Mouse (Mus musculus) hindbrain, embryonic 13.5 days (tissue): ENCODE measurements around the gene Tspan18. TPM values are rescaled to one million over a fixed set of nuclear protein-coding genes. Genes with fewer than 3 reads are reported as not detected.

ENCODE experiments used
- ATAC-seq: fragments of 200-750 bp; cut with Nextera tagmentation; 2 replicates; pipeline ENCODE4 v1.8.0; 2017; ENCODE audit warnings: moderate TSS enrichment; ENCODE audit not compliant: low FRiP score
- H3K27ac ChIP-seq: fragments of 300-500 bp; sonication (generic); 2 replicates; pipeline ENCODE4 v1.5.1; 2015; ENCODE audit warnings: inconsistent platforms, mild to moderate bottlenecking, moderate library complexity
- H3K27me3 ChIP-seq: fragments of 300-500 bp; sonication (generic); 2 replicates; pipeline ENCODE4 v1.6.1; 2015; ENCODE audit warnings: mild to moderate bottlenecking, inconsistent platforms
- H3K36me3 ChIP-seq: fragments of 300-500 bp; sonication (generic); 2 replicates; pipeline ENCODE4 v1.6.1; 2015; ENCODE audit warnings: mild to moderate bottlenecking, inconsistent platforms
- H3K4me1 ChIP-seq: fragments of 300-500 bp; sonication (generic); replicated peaks from 2 replicates; pipeline ENCODE4 v1.6.1; 2015; ENCODE audit warnings: inconsistent platforms
- H3K4me2 ChIP-seq: fragments of 300-500 bp; sonication (generic); 2 replicates; pipeline ENCODE4 v1.6.1; 2015; ENCODE audit warnings: inconsistent platforms, mild to moderate bottlenecking, moderate library complexity
- H3K4me3 ChIP-seq: fragments of 300-500 bp; sonication (generic); 2 replicates; pipeline ENCODE4 v1.5.1; 2015; ENCODE audit warnings: mild to moderate bottlenecking, inconsistent platforms
- H3K9ac ChIP-seq: fragments of 300-500 bp; sonication (generic); 2 replicates; pipeline ENCODE4 v1.6.1; 2015; ENCODE audit warnings: mild to moderate bottlenecking, inconsistent platforms
- H3K9me3 ChIP-seq: fragments of 300-500 bp; sonication (generic); 2 replicates; pipeline ENCODE4 v1.6.1; 2016; ENCODE audit warnings: inconsistent platforms
- WGBS: fragments of 180-500 bp; shearing (Covaris S2); methylation state at CpG from one replicate; pipeline ENCODE4 v1.1.7; 2015; 5-methylcytosine and 5-hydroxymethylcytosine counted together
- polyA plus RNA-seq: library from polyadenylated mRNA; unstranded; fragments of >200 nt; fragmentation: Nextera tagmentation; extraction: Ambion mirVana; gene quantifications from 2 replicates; pipeline ENCODE4 v1.2.1, GENCODE M21; 2015

Gene Tspan18
- polyA plus RNA-seq, 1 experiment from 2014 or later = 32.5 TPM

DNA sequence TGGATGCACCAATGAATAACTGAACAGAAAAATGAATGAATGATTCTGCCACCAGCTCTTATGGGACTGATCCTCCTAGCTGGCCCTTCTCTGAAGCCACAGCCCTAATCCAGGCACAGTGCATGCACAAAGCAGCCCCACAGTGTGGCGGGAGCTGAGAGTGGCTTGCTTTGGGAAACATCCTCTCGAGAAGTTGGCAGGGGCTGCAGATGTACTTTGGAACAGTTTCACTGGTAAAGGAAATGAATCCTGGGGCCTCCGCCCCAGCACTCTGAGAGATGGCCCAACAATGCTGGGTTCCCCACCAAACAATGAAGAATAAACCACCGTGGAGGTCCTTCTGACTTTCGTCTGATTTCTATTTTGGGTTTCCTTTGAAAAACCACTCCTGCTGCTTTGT lies 64.2 kb downstream of the Tspan18 start:
- Histone ChIP-seq H3K4me3 (no peak overlapping the region), H3K4me1 (peaks cover 88% of the 10 kb centered on the region), H3K4me2 (no peak overlapping the region), H3K9me3 (no peaks in the 10 kb centered on the region), H3K9ac (no peak overlapping the region), H3K27ac (peak overlapping the region; percentile 40; the same call in 1 of the 2 replicates), H3K36me3 (no peaks in the 10 kb centered on the region), H3K27me3 (no peaks in the 10 kb centered on the region)
- WGBS = 46% methylated on average over 5 of the region's 5 CpGs
- no peak for ATAC-seq

DNA sequence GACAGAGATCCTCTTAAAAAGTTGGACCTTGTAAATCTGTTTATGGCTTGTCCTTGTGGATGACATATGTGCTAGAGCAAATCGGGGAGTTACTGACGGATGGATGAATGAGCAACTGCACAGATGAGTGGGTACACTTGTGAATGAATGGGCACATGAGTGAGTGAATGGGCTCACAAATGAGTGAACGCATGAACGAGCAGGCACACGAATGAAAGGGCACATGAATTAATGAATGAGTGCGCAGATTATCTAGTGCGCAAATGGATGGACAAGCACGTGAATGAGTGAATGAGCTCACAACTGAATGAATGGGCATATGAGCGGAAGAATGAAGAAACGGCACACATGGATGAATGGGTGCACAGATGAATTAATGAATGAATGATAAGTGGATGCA lies 64.7 kb downstream of the Tspan18 start:
- 65% methylated on average over 10 of the region's 10 CpGs for WGBS
- H3K4me1 ChIP-seq = peaks cover 85% of the 10 kb centered on the region
- no peak overlapping the region for H3K4me2 ChIP-seq
- H3K9me3 ChIP-seq = no peaks in the 10 kb centered on the region
- no peaks in the 10 kb centered on the region for H3K36me3 ChIP-seq
- no peak overlapping the region for H3K27ac ChIP-seq
- H3K9ac ChIP-seq = no peak overlapping the region
- no peaks in the 10 kb centered on the region for H3K27me3 ChIP-seq
- ATAC-seq = no peak
- H3K4me3 ChIP-seq = no peak overlapping the region

- Histone ChIP-seq H3K4me3 (no peak overlapping the region), H3K4me2 (no peak overlapping the region), H3K36me3 (no peaks in the 10 kb centered on the region), H3K4me1 (peaks cover 77% of the 10 kb centered on the region), H3K27me3 (no peaks in the 10 kb centered on the region), H3K9me3 (no peaks in the 10 kb centered on the region), H3K27ac (no peak overlapping the region; the same call in 1 of the 2 replicates), H3K9ac (no peak overlapping the region)
- ATAC-seq = no peak
- 85% methylated on average over 3 of the region's 3 CpGs for WGBS
Observed at GRCm38 (mm10) chr2:93268711-93269270, 65.5 kb downstream of the Tspan18 start.

- H3K27me3 ChIP-seq = no peaks in the 10 kb centered on the region
- no peak overlapping the region for H3K9ac ChIP-seq
- no peaks in the 10 kb centered on the region for H3K9me3 ChIP-seq
- H3K4me3 ChIP-seq = no peak overlapping the region
- H3K4me2 ChIP-seq = no peak overlapping the region
- H3K36me3 ChIP-seq = no peaks in the 10 kb centered on the region
- WGBS = 62% methylated on average over 4 of the region's 4 CpGs
- no peak for ATAC-seq
- peaks cover 74% of the 10 kb centered on the region for H3K4me1 ChIP-seq
- peak overlapping the region; percentile 84 for H3K27ac ChIP-seq
Observed at GRCm38 (mm10) chr2:93267791-93268190, 66.5 kb downstream of the Tspan18 start.

DNA sequence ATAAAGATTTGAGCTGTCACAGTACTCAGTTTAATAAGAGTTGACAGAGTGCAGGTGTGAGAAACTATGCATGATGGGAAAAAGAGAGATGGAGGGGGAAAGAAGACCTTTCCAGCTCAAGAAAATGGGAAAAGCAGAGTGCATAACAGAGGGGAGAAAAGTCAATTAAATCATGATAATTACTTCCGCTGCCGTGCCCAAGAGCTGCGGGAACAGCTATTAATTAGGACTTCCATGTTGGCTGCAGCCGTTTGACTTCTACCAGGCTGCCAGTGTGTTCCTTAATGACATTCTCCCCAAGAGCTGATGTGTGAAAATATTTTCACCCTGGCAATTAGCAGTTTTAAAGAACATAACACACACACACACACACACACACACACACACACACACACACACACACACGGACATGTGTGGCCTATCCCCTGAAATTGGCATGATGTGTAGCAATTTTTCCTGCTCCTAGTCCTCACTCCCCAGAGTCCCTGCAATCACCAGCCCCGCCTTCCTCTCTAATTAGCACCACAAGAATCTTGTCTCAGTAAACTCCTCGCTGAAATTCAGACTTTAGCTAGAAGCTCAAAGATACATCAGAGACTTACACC lies 67.6 kb downstream of the Tspan18 start:
- no peaks in the 10 kb centered on the region for H3K36me3 ChIP-seq
- no peak overlapping the region for H3K4me3 ChIP-seq
- ATAC-seq = peak; percentile 34; the same call in 1 of the 2 replicates
- no peaks in the 10 kb centered on the region for H3K27me3 ChIP-seq
- WGBS = 41% methylated on average over 7 of the region's 7 CpGs
- H3K27ac ChIP-seq = peak overlapping the region; percentile 84
- H3K4me2 ChIP-seq = no peak overlapping the region
- H3K4me1 ChIP-seq = peaks cover 76% of the 10 kb centered on the region
- no peaks in the 10 kb centered on the region for H3K9me3 ChIP-seq
- H3K9ac ChIP-seq = no peak overlapping the region

DNA sequence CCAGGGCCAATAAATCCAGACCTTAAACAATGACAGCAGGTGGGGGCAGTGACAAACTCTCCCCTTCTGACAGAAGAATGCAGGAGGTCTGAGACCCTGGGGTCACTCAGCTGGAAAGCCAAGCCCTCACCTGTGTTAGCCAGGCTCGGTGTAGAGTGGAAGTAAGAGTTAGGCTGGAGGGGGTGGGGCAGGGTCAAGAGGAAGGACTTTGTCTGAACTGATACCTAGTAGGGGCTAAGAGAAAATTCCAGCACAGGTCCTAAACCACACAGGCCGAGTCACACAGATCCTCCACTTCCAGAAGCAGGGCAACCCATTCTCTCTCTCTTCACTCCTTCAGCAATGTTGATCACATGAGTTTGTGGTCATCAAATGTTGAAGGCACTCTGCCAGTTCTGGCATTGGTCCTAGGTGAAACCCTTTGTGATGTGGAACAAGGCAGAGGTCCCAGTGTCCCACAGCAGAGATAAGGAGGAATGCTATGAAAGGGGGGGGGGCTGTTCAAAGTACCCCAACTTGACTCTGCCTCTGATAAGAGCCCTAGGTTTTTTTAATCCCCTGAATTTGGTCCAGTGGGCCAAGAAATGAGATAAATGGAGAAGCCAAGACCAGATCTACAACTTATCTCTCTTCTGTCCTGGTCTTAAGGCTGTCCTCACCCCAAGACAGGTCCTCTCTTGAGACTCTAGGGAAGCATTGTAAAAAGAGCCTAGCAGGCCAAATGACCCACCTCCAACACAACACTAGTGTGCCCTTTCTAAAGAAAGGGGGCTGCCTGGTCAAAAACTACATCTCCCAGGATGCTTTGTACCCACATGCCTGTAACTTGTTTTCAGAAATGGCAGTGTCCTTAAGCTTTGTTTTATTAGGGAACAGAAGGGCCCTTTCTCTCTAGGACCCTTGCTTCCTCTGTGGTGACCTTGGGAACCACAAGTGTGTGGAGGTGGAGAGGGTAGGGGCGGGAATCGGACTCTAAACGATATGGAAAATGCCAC lies 71.7 kb downstream of the Tspan18 start:
- ATAC-seq = no peak
- peaks cover 76% of the 10 kb centered on the region for H3K4me1 ChIP-seq
- H3K27ac ChIP-seq = 0 out of 2 replicates have a peak overlapping the region, but pooled peaks have one; percentile 63
- no peaks in the 10 kb centered on the region for H3K36me3 ChIP-seq
- H3K4me2 ChIP-seq = no peak overlapping the region
- WGBS = 72% methylated on average over 5 of the region's 5 CpGs
- no peaks in the 10 kb centered on the region for H3K27me3 ChIP-seq
- H3K9ac ChIP-seq = no peak overlapping the region
- H3K9me3 ChIP-seq = no peaks in the 10 kb centered on the region
- H3K4me3 ChIP-seq = no peak overlapping the region

- no peaks in the 10 kb centered on the region for H3K9me3 ChIP-seq
- WGBS = 49% methylated on average over 6 of the region's 6 CpGs
- H3K4me2 ChIP-seq = no peak overlapping the region
- H3K9ac ChIP-seq = no peak overlapping the region
- peak overlapping the region; percentile 63; the same call in 1 of the 2 replicates for H3K27ac ChIP-seq
- H3K36me3 ChIP-seq = no peaks in the 10 kb centered on the region
- H3K4me3 ChIP-seq = no peak overlapping the region
- no peaks in the 10 kb centered on the region for H3K27me3 ChIP-seq
- no peak for ATAC-seq
- peaks cover 76% of the 10 kb centered on the region for H3K4me1 ChIP-seq
Observed at GRCm38 (mm10) chr2:93261521-93262290, 72.6 kb downstream of the Tspan18 start.

DNA sequence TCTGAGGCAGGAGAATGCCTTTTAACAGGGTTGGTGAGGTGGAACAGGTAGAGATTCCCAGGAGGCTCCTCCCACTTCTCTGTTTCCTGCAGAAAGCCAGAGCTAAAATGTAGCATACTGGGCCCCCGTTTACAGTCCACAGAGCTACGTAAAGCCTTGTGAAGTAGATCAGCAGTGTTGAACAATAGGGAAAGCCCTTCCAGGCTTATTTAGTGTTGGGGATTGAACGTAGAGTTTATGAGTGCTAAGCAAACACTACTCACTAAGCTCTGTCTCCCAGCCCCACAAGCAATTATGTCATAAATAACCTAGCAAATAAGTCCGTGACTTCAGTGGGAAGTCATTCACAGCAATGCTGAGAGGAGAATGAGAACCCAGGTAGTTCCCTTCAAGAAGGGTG lies 76.7 kb downstream of the Tspan18 start:
- Histone ChIP-seq H3K27ac (peak overlapping the region; percentile 67), H3K9ac (0 out of 2 replicates have a peak overlapping the region, but pooled peaks have one; percentile 24), H3K4me2 (no peak overlapping the region), H3K4me3 (no peak overlapping the region), H3K27me3 (no peaks in the 10 kb centered on the region), H3K4me1 (peaks cover 80% of the 10 kb centered on the region), H3K9me3 (no peaks in the 10 kb centered on the region), H3K36me3 (no peaks in the 10 kb centered on the region)
- no peak for ATAC-seq
- whole genome bisulfite sequencing = 52% methylated on average over 4 of the region's 4 CpGs

- Histone ChIP-seq H3K4me3 (no peak overlapping the region), H3K9ac (peak overlapping the region; percentile 46; the same call in 1 of the 2 replicates), H3K36me3 (no peaks in the 10 kb centered on the region), H3K4me1 (peaks cover 79% of the 10 kb centered on the region), H3K27me3 (no peaks in the 10 kb centered on the region), H3K4me2 (no peak overlapping the region), H3K9me3 (no peaks in the 10 kb centered on the region), H3K27ac (peak overlapping the region; percentile 67)
- 56% methylated on average over 8 of the region's 8 CpGs for WGBS
- peak; percentile 19; the same call in 1 of the 2 replicates for ATAC-seq
Observed at GRCm38 (mm10) chr2:93256735-93257405, 77.4 kb downstream of the Tspan18 start.

GRCm38 (mm10) chr2:93252356-93252755 lies 81.9 kb downstream of the Tspan18 start:
- Histone ChIP-seq H3K9me3 (no peaks in the 10 kb centered on the region), H3K27ac (peak overlapping the region; percentile 67), H3K4me3 (no peak overlapping the region), H3K9ac (peak overlapping the region; percentile 43; the same call in 1 of the 2 replicates), H3K4me1 (peaks cover 84% of the 10 kb centered on the region), H3K27me3 (no peaks in the 10 kb centered on the region), H3K4me2 (no peak overlapping the region), H3K36me3 (no peaks in the 10 kb centered on the region; the same call in 1 of the 2 replicates)
- WGBS = 24% methylated on average over 9 of the region's 9 CpGs
- ATAC-seq = peak; percentile 69

DNA sequence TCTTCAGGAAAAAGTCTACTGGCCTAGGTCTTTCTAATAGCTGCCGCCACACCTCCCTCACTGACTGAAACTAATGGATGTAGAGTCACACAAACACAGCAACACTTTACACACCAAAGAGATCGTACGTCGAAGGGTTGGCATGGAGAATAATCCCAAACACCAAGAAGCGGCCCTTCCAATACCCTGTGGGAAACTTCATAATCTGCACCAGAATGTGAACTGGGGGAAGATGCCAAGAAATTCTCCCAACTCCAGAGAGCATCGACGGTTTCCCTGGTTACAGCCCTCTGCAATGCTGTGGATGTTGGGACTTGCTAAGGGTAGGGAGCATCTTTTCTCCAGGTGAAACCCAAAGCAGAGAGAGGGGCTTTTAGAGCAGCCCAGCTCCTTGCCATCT lies 83.7 kb downstream of the Tspan18 start:
- H3K9ac ChIP-seq = no peak overlapping the region
- no peaks in the 10 kb centered on the region for H3K27me3 ChIP-seq
- peaks cover 80% of the 10 kb centered on the region for H3K4me1 ChIP-seq
- 70% methylated on average over 7 of the region's 7 CpGs for WGBS
- H3K4me3 ChIP-seq = no peak overlapping the region
- H3K9me3 ChIP-seq = no peaks in the 10 kb centered on the region
- no peak for ATAC-seq
- 0 out of 2 replicates have a peak overlapping the region, but pooled peaks have one; percentile 20 for H3K27ac ChIP-seq
- no peaks in the 10 kb centered on the region; the same call in 1 of the 2 replicates for H3K36me3 ChIP-seq
- H3K4me2 ChIP-seq = no peak overlapping the region
